Mouse (Mus musculus) thymus, adult 2 months (tissue): ENCODE data around the gene Dcpp2. TPM values are rescaled to one million over a fixed set of nuclear protein-coding genes. Genes with fewer than 3 reads are reported as not detected.
"Not testable (repeated sequence)": the region's sequence is repeated elsewhere in the genome, so short reads cannot be mapped to it uniquely, and the experiment has no call there.

ENCODE experiments used
- DNase-seq: peaks from one replicate; pipeline ENCODE4 v3.0.0; 2021
- H3K27ac ChIP-seq: fragments of 200-500 bp; 2 replicates; pipeline ENCODE4 v1.5.1; 2012; ENCODE audit warnings: low read length, control low read depth; ENCODE audit not compliant: control insufficient read depth, insufficient read depth
- H3K27me3 ChIP-seq: fragments of 200-500 bp; 2 replicates; pipeline ENCODE4 v1.6.1; 2012; ENCODE audit warnings: mild to moderate bottlenecking, low read length, moderate library complexity, mixed read lengths; ENCODE audit not compliant: control insufficient read depth, insufficient read depth
- H3K36me3 ChIP-seq: fragments of 200-500 bp; 2 replicates; pipeline ENCODE4 v1.6.1; 2012; ENCODE audit warnings: mild to moderate bottlenecking, low read length, moderate library complexity; ENCODE audit not compliant: control insufficient read depth, insufficient read depth
- H3K4me1 ChIP-seq: fragments of 200-500 bp; replicated peaks from 2 replicates; pipeline ENCODE4 v1.6.1; 2012; ENCODE audit warnings: low read length; ENCODE audit not compliant: control insufficient read depth, insufficient read depth
- H3K4me3 ChIP-seq: fragments of 200-500 bp; 2 replicates; pipeline ENCODE4 v1.5.1; 2012; ENCODE audit warnings: mild to moderate bottlenecking, low read length, control low read depth, moderate library complexity; ENCODE audit not compliant: control insufficient read depth, insufficient read depth
- CTCF ChIP-seq: fragments of 200-500 bp; IDR thresholded peaks from 2 replicates; pipeline ENCODE4 v1.5.1; 2012; ENCODE audit warnings: mild to moderate bottlenecking, control low read depth, low read length, moderate library complexity, borderline replicate concordance; ENCODE audit not compliant: control insufficient read depth, poor library complexity, insufficient read depth; ENCODE audit errors: extremely low read depth
- POLR2A ChIP-seq: fragments of 200-500 bp; IDR thresholded peaks from 2 replicates; pipeline ENCODE4 v1.6.1; 2012; ENCODE audit warnings: mild to moderate bottlenecking, low read length, control low read depth, moderate library complexity; ENCODE audit not compliant: control insufficient read depth, poor library complexity, insufficient read depth; ENCODE audit errors: extremely low read depth
- WGBS: fragments of 180-500 bp; shearing (Covaris S2); methylation state at CpG from one replicate; pipeline ENCODE4 v1.1.7; 2018; 5-methylcytosine and 5-hydroxymethylcytosine counted together
- polyA plus RNA-seq: library from polyadenylated mRNA; depleted of rRNA; stranded (reverse); fragments of >200 nt; gene quantifications from 2 replicates; pipeline ENCODE4 v1.2.3, GENCODE M21; 2012; rRNA removed

The Dcpp2 gene
- polyA plus RNA-seq, 1 experiment, result 0.35 TPM

DNA sequence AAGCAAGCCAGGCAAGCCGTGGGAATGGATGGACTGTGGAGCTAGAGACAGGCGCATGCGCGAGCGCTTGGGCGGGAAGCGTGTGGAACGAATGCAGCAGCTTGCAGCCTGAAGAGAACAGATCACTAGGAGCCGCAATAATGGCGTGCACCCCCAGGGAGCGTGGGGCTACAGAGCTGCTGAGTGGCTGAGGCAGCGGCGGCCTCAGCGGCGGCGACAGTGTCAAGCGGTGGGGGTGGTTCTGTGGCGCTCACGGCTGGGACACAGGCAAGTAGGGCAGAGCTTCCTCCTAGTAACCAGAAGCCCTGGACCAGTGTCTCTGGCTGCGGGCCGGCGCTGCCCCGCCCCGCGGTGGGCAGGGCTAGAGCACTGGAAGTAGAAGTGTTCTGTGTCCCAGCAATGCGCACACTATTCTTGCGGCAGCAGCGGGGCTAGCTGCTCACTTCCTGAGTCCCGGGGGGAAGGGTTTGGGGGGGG, 43.9 kb downstream of the Dcpp2 start:
- H3K36me3 ChIP-seq, result no peaks in the 10 kb centered on the region
- 1% methylated on average over 29 of the region's 29 CpGs for WGBS
- peaks cover 4% of the 10 kb centered on the region for H3K4me1 ChIP-seq
- H3K4me3 ChIP-seq, result peak overlapping the region; percentile 49
- peak; percentile 80 for DNase-seq
- H3K27me3 ChIP-seq, result no peaks in the 10 kb centered on the region
- TF ChIP-seq POLR2A (peak; percentile 66; the same call in 1 of the 2 replicates), CTCF (peak; percentile 63; the same call in 1 of the 2 replicates)
- H3K27ac ChIP-seq, result no peak overlapping the region

DNA sequence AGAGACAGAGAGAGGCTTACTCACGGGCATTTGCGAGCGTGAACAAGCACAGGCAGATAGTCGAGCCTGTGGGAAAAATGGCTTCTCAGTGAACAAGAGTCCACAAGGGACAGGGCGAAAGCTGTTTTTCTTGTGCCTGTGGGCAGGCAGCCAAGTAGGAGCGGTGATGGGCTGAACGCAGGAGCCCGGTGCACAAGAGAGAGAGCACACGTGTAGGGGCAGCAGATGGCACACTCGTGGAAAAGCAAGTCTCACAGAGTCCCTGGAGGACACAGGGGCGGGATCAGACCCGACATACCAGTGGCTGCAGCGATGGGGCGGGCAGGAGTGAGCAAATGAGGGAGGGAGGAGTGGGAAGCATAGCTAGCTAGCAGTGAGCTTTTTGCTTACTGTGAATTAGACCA, 44.4 kb downstream of the Dcpp2 start:
- H3K4me3 ChIP-seq, result peak overlapping the region; percentile 49
- peak; percentile 10; the same call in 1 of the 2 replicates for TF ChIP-seq POLR2A
- no peak for TF ChIP-seq CTCF
- peak overlapping the region; percentile 13; the same call in 1 of the 2 replicates for H3K27ac ChIP-seq
- H3K27me3 ChIP-seq, result no peaks in the 10 kb centered on the region
- WGBS, result under 1% methylated on average over 14 of the region's 14 CpGs
- H3K36me3 ChIP-seq, result no peaks in the 10 kb centered on the region
- DNase-seq, result peak; percentile 39
- H3K4me1 ChIP-seq, result peaks cover 4% of the 10 kb centered on the region

DNA sequence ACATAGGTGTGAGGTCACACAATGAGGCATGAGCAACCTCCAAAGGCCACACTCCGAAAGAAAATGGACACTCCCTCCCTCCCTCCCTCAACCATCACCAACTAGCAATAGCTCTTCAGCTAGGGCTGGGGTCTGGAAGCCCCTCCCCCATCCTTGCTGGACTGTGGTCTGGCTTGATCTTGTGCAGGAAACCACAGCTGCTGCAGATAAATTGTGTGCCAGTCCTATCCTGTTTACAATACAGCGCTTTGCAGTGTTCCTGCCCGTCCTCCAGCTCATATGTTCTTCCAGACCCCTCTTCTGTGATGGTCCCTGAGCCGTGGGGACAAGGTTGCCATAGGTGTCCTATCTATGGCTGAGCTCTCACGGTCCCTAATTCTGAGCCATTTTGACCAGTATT, 50.5 kb downstream of the Dcpp2 start:
- no peak for TF ChIP-seq POLR2A
- no peak for TF ChIP-seq CTCF
- WGBS, result 64% methylated on average over 5 of the region's 5 CpGs

DNA sequence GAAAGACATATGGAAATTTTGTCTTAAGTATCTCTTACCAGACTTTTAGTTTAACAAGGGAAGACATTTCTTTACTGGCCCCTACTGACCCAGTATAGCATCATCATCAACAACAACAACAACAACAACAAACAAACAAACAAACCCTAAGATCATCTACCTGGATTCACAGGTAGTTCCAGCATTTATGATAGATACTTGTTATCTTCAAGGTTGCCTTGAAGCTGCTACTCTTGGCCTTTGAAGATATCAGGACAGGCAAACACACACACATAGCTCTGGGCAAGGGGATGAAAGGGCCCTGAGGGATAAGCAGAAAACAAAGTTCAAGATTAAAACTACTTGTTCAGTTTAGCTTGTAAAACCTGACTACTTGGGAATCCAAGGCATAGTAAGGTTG, 60.7 kb downstream of the Dcpp2 start, which contains the start of gene Sbp:
Gene Sbp, plus strand, starts transcription at position 301 of the 400 bp plus-strand sequence.
- H3K4me3 ChIP-seq, result no peak within 1 kb of the TSS
- no peaks in the 10 kb centered on the region for H3K36me3 ChIP-seq
- TF ChIP-seq CTCF (no peak), POLR2A (no peak)
- no peak within 1 kb of the TSS for H3K27ac ChIP-seq
- H3K4me1 ChIP-seq, result no peaks in the 10 kb centered on the region
- H3K27me3 ChIP-seq, result no peaks in the 10 kb centered on the region
- no peak for DNase-seq

More for the DNA sequence above, 50.5 kb downstream of the Dcpp2 start:
- H3K27me3 ChIP-seq, result no peaks in the 10 kb centered on the region
- no peak overlapping the region for H3K27ac ChIP-seq
- H3K36me3 ChIP-seq, result no peaks in the 10 kb centered on the region
- no peak for DNase-seq
- H3K4me1 ChIP-seq, result no peaks in the 10 kb centered on the region
- H3K4me3 ChIP-seq, result no peak overlapping the region

DNA sequence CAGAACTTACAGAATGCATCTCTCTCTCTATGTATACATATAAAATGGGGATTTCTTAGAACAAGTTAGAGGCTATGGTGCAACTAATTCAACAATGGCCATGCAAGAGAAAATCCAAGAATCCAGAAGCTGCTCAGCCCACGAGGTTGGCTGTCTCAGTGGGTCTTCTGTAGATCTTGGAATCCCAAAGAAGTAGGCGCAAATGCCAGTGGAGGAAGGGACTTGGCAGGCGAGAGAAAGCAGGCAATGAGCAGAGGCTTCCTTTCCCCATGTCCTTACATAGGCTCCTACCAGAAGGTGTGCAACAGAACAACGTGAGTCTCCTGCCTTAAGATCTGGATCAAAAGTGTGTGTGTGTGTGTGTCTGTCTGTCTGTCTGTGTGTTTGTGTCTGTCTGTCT, 66.8 kb downstream of the Dcpp2 start:
- 89% methylated on average over 4 of the region's 4 CpGs for WGBS
- not testable (repeated sequence) for H3K27me3 ChIP-seq, H3K27ac ChIP-seq, H3K4me3 ChIP-seq, H3K36me3 ChIP-seq, H3K4me1 ChIP-seq, DNase-seq

DNA sequence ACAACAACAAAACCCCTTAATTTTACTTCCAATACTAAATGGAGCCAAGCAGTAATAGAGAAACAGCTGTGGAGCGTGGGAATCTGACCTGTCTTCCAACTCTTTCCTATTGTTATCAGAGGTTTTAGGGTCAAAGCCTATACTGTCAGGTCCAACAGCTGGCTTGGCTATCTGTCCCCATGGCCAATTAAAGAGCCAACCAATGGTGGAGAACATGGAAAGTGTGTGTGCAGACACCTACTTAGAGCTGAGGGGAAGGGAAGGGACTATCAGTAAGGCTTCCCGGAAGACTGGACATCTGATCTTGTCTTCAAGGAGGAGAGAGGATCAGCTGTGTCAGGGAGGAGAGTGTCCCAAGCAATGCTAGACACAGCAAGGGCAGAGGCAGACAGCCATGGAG, 68.4 kb downstream of the Dcpp2 start:
- WGBS, result 94% methylated on average over 2 of the region's 2 CpGs
- no peak for DNase-seq
- Histone ChIP-seq H3K4me1 (no peaks in the 10 kb centered on the region), H3K4me3 (no peak overlapping the region), H3K36me3 (no peaks in the 10 kb centered on the region), H3K27ac (no peak overlapping the region), H3K27me3 (no peaks in the 10 kb centered on the region)
- TF ChIP-seq CTCF (no peak), POLR2A (no peak)

Other genes with a start within 250 kb of the Dcpp2 start
- 7.2 and 7.4 TPM in 2 replicates for gene Mmp25, start 235.6 kb upstream of the Dcpp2 start, polyA plus RNA-seq
- 0.43 and 0.49 TPM in 2 replicates for gene Bicdl2, start 220.4 kb upstream of the Dcpp2 start, polyA plus RNA-seq
- gene Hcfc1r1, start 207.3 kb upstream of the Dcpp2 start, polyA plus RNA-seq, result 143 and 192 TPM in 2 replicates
- gene Thoc6, start 207.0 kb upstream of the Dcpp2 start, polyA plus RNA-seq, result 78.3 and 84.5 TPM in 2 replicates
- 10.2 and 11.4 TPM in 2 replicates for gene Tnfrsf12a, start 203.4 kb upstream of the Dcpp2 start, polyA plus RNA-seq
- gene Cldn6, start 201.6 kb upstream of the Dcpp2 start, polyA plus RNA-seq, result 0.47 and 0.51 TPM in 2 replicates
- gene Cldn9, start 196.9 kb upstream of the Dcpp2 start, polyA plus RNA-seq, result 1.1 and 1.9 TPM in 2 replicates
- gene 1520401A03Rik, start 158.1 kb upstream of the Dcpp2 start, polyA plus RNA-seq, result 0.19 and 0.27 TPM in 2 replicates
- 145 and 182 TPM in 2 replicates for gene Pkmyt1, start 154.5 kb upstream of the Dcpp2 start, polyA plus RNA-seq
- gene Paqr4, start 140.0 kb upstream of the Dcpp2 start, polyA plus RNA-seq, result 12.4 and 13.2 TPM in 2 replicates
- gene Kremen2, start 135.0 kb upstream of the Dcpp2 start, polyA plus RNA-seq, result 2.8 and 3.8 TPM in 2 replicates
- 32.0 and 33.6 TPM in 2 replicates for gene Flywch1, start 109.3 kb upstream of the Dcpp2 start, polyA plus RNA-seq
- 2.3 and 4.0 TPM in 2 replicates for gene Flywch2, start 94.8 kb upstream of the Dcpp2 start, polyA plus RNA-seq
- gene Srrm2, start 90.3 kb upstream of the Dcpp2 start, polyA plus RNA-seq, result 874 and 1,056 TPM in 2 replicates
- 639 and 815 TPM in 2 replicates for gene Elob, start 51.7 kb upstream of the Dcpp2 start, polyA plus RNA-seq
- 1.6 and 2.8 TPM in 2 replicates for gene Prss33, start 44.8 kb upstream of the Dcpp2 start, polyA plus RNA-seq
- gene Prss32, start 37.0 kb upstream of the Dcpp2 start, polyA plus RNA-seq, result 0.51 and 0.65 TPM in 2 replicates
- 0.34 and 0.59 TPM in 2 replicates for gene Prss41, start 36.7 kb upstream of the Dcpp2 start, polyA plus RNA-seq
- 0.11 TPM in 1 of 2 replicates, not detected in the other for gene Prss21, start 12.8 kb upstream of the Dcpp2 start, polyA plus RNA-seq
- gene Dcpp1, start within 50 bp of the Dcpp2 start, polyA plus RNA-seq, result 0.58 TPM in 1 of 2 replicates, not detected in the other
- gene Dcpp3, start 36.6 kb downstream of the Dcpp2 start, polyA plus RNA-seq, result 0.34 TPM in 2 replicates
- gene Sbp, start 60.8 kb downstream of the Dcpp2 start, polyA plus RNA-seq, result 0.23 and 0.43 TPM in 2 replicates
- gene Sbpl, start 74.4 kb downstream of the Dcpp2 start, polyA plus RNA-seq, result 0.88 and 1.6 TPM in 2 replicates
- 2.5 and 2.7 TPM in 2 replicates for gene Prss30, start 99.7 kb downstream of the Dcpp2 start, polyA plus RNA-seq
- 0.52 and 1.0 TPM in 2 replicates for gene Prss22, start 117.2 kb downstream of the Dcpp2 start, polyA plus RNA-seq
- gene Prss27, start 157.3 kb downstream of the Dcpp2 start, polyA plus RNA-seq, result 0.98 and 2.5 TPM in 2 replicates
- gene Kctd5, start 192.6 kb downstream of the Dcpp2 start, polyA plus RNA-seq, result 38.9 and 44.6 TPM in 2 replicates